Mouse (Mus musculus) right cerebral cortex, postnatal 4 days (tissue): ENCODE results near the gene B9d2.

ENCODE experiments used
- DNase-seq: peaks from one replicate; pipeline ENCODE4 v3.0.0-alpha.2; 2022

Gene B9d2

DNA sequence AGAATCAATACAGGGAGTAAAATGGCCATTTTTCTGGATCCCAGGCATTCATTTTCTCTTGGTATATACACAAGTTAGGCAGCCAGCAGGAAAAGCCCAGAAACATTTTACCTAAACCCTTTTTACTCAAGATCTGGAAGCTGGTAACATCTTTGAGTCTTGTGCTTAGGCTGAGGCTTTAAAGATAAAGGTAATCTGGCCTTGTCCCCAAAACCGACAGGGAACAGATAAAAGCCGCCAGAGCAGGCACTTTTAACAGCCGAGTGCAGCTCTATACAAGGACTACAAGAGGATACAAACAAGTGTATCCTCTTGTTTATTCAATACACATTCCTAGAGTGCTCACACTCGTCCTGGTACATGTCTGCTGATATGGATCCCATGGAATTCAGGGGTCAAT, 54.4 kb downstream of the B9d2 start:
- DNase-seq: no peak
